Mouse (Mus musculus) cerebellum, adult 2 months (tissue): ENCODE results near the gene Syne2. TPM values are rescaled to one million over a fixed set of nuclear protein-coding genes. Genes with fewer than 3 reads are reported as not detected.

ENCODE experiments used
- DNase-seq, 2 experiments: peaks; one replicate each; pipeline ENCODE4 v3.0.0; 2021
- H3K27ac ChIP-seq: fragments of 200-500 bp; 2 replicates; pipeline ENCODE4 v1.5.1; 2012; ENCODE audit warnings: low read length, control low read depth, inconsistent platforms; ENCODE audit not compliant: insufficient read depth
- H3K27me3 ChIP-seq: fragments of 200-500 bp; 2 replicates; pipeline ENCODE4 v1.6.1; 2012; ENCODE audit warnings: inconsistent platforms, mild to moderate bottlenecking, low read length, moderate library complexity; ENCODE audit not compliant: control insufficient read depth, insufficient read depth
- H3K4me1 ChIP-seq: fragments of 200-500 bp; 2 replicates; pipeline ENCODE4 v1.6.1; 2011; ENCODE audit warnings: low read length; ENCODE audit not compliant: control insufficient read depth, insufficient read depth
- H3K4me3 ChIP-seq: fragments of 200-500 bp; replicated peaks from 2 replicates; pipeline ENCODE3; 2011; ENCODE audit warnings: mild to moderate bottlenecking, low read depth, low read length, control low read depth; ENCODE audit not compliant: insufficient read depth
- CTCF ChIP-seq: fragments of 200-500 bp; IDR thresholded peaks from 2 replicates; pipeline ENCODE4 v1.5.1; 2011; ENCODE audit warnings: low read depth, mild to moderate bottlenecking, control low read depth, low read length, moderate library complexity, borderline replicate concordance; ENCODE audit not compliant: insufficient read depth
- POLR2A ChIP-seq: fragments of 200-500 bp; IDR thresholded peaks from 2 replicates; pipeline ENCODE4 v1.6.1; 2011; ENCODE audit warnings: low read length, control low read depth, borderline replicate concordance; ENCODE audit not compliant: insufficient read depth
- WGBS: fragments of 180-500 bp; shearing (Covaris S2); methylation state at CpG from one replicate; pipeline ENCODE4 v1.1.7; 2018; 5-methylcytosine and 5-hydroxymethylcytosine counted together
- polyA plus RNA-seq: library from polyadenylated mRNA; depleted of rRNA; stranded (reverse); fragments of >200 nt; gene quantifications from 2 replicates; pipeline ENCODE4 v1.2.3, GENCODE M21; 2012

Syne2 gene
- polyA plus RNA-seq, 1 experiment: 39.3 TPM

DNA sequence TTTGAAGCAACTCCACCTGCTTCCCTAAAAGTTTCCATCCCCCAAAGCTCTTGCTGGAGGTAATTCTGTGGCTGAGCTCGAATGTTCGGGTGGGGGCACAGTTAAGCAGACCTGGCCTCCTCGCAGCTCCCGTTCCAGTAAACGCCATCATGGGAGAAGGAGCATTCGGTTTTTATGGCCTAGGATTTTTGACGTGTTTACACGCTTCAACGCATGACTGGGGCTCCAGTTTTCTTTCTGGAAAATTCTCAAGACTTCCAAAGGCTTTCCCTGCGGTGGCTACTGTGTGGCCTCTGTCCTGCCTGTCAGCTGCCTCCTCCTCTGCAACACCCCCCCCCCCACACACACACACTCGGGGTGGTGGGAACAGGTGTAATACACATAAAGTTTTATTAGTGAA is 1.5 kb downstream of the Syne2 start:
- Histone ChIP-seq H3K4me1 (no peaks in the 10 kb centered on the region), H3K27ac (no peak overlapping the region), H3K4me3 (peak overlapping the region; percentile 82), H3K27me3 (no peaks in the 10 kb centered on the region)
- no peak for TF ChIP-seq POLR2A
- no peak for TF ChIP-seq CTCF
- DNase-seq: no peak
- WGBS: 15% methylated on average over 11 of the region's 11 CpGs

GRCm38 (mm10) chr12:75820216-75820615 is 2.3 kb downstream of the Syne2 start:
- no peak overlapping the region for H3K27ac ChIP-seq
- no peak overlapping the region for H3K4me3 ChIP-seq
- no peak for TF ChIP-seq POLR2A
- no peak for DNase-seq
- no peaks in the 10 kb centered on the region for H3K27me3 ChIP-seq
- no peaks in the 10 kb centered on the region for H3K4me1 ChIP-seq
- WGBS: 86% methylated on average over 7 of the region's 7 CpGs

DNA sequence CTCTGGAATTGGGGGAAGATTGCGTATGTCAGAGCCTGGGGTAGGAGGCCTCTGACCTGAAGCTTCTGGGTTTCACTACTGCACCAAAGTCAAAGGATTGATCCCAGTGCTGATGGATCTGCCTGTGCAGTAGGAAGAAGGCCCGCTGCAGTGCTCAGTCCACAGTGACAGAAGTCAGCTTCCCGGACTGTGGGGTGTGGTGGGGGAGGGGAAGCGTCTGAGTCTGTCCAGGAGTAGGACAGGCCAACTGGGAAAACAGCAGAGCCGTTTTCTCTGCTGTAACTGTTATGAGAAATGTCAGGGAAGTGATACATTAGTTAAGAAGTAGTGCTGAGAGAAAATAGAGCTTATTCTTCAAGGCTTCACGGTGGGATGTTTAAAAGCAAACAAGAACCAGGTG is 4.2 kb downstream of the Syne2 start:
- Histone ChIP-seq H3K4me1 (no peaks in the 10 kb centered on the region), H3K4me3 (no peak overlapping the region), H3K27ac (no peak overlapping the region), H3K27me3 (no peaks in the 10 kb centered on the region)
- no peak for TF ChIP-seq CTCF
- no peak for TF ChIP-seq POLR2A
- WGBS: 58% methylated on average over 6 of the region's 6 CpGs
- peak in 1 of 2 experiments; percentile 16 for DNase-seq

- H3K4me3 ChIP-seq: no peak overlapping the region
- TF ChIP-seq CTCF (no peak), POLR2A (no peak)
- 88% methylated on average over 6 of the region's 6 CpGs for WGBS
- no peak overlapping the region for H3K27ac ChIP-seq
- DNase-seq: no peak
- H3K4me1 ChIP-seq: no peaks in the 10 kb centered on the region
- no peaks in the 10 kb centered on the region for H3K27me3 ChIP-seq
These were observed 5.5 kb downstream of the Syne2 start for GRCm38 (mm10) chr12:75823475-75823874.

DNA sequence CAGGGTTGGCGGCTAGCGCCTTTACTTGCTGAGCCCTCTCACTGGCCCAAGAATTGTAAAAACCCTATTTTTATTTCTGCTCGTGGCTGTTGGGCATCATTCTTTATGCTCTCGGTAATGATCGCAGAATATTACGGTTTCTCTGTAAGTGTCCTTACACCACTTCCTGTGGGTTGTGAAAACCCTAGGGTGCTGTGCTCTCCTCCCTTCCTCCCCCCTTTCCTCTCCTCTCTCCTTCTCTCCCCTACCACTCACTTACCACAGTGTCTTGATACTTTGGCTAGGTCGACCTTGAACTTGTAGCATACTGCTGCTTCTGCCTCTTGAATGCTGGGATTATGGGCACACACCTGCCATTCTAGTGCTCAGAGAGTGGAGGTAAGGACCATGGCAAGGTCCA is 7.5 kb downstream of the Syne2 start:
- H3K27me3 ChIP-seq: no peaks in the 10 kb centered on the region
- no peak for TF ChIP-seq POLR2A
- no peak for TF ChIP-seq CTCF
- DNase-seq: no peak
- WGBS: 95% methylated on average over 7 of the region's 7 CpGs
- H3K27ac ChIP-seq: no peak overlapping the region
- no peaks in the 10 kb centered on the region for H3K4me1 ChIP-seq
- no peak overlapping the region for H3K4me3 ChIP-seq

GRCm38 (mm10) chr12:75826699-75827353 is 8.9 kb downstream of the Syne2 start:
- Histone ChIP-seq H3K27ac (no peak overlapping the region), H3K27me3 (no peaks in the 10 kb centered on the region), H3K4me3 (no peak overlapping the region), H3K4me1 (no peaks in the 10 kb centered on the region)
- TF ChIP-seq CTCF: no peak
- no peak for TF ChIP-seq POLR2A
- WGBS: 60% methylated on average over 10 of the region's 10 CpGs
- DNase-seq: no peak

GRCm38 (mm10) chr12:75827751-75828150 is 9.8 kb downstream of the Syne2 start:
- TF ChIP-seq POLR2A (no peak), CTCF (no peak)
- Histone ChIP-seq H3K27me3 (no peaks in the 10 kb centered on the region), H3K27ac (no peak overlapping the region), H3K4me1 (no peaks in the 10 kb centered on the region), H3K4me3 (no peak overlapping the region)
- 89% methylated on average over 15 of the region's 15 CpGs for WGBS
- DNase-seq: no peak

DNA sequence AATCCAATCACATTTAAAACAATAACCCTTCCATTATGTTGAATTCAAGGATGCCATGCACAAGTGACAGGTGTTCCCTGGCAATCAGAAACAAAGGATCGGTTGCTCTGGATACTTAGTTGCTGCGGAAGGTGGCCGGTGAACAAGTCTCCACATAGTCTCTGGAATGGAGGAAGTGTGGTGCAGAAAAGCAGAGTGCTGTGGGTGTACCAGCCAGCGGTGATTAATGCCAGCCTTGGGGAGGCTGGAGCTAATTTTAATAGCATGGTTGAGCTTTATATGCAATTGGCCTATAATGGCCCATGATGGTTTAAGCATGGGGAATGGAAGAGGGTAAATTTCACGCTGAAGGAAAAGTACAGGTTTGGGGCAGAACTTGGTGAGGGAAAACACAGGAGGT is 11.7 kb downstream of the Syne2 start:
- H3K4me3 ChIP-seq: no peak overlapping the region
- no peak overlapping the region for H3K27ac ChIP-seq
- TF ChIP-seq POLR2A: no peak
- TF ChIP-seq CTCF: no peak
- H3K27me3 ChIP-seq: no peaks in the 10 kb centered on the region
- no peak for DNase-seq
- 73% methylated on average over 5 of the region's 5 CpGs for WGBS
- H3K4me1 ChIP-seq: no peaks in the 10 kb centered on the region
